Mouse (Mus musculus) megakaryocyte, embryonic 14.5 days (primary cell): Measurements from ENCODE around the gene Clspn. TPM values are rescaled to one million over a fixed set of nuclear protein-coding genes. Genes with fewer than 3 reads are reported as not detected.
A peak's percentile ranks its signal among the peaks of the same experiment; 100 is the strongest.
"Not testable (repeated sequence)": the region's sequence is repeated elsewhere in the genome, so short reads cannot be mapped to it uniquely, and the experiment has no call there.

Experiments
- H3K27me3 ChIP-seq: replicated peaks from 2 replicates; pipeline ENCODE3; 2012; ENCODE audit warnings: inconsistent platforms
- H3K36me3 ChIP-seq: replicated peaks from 2 replicates; pipeline ENCODE3; 2012; ENCODE audit warnings: low read length, inconsistent platforms, mixed read lengths
- H3K4me1 ChIP-seq: 2 replicates; pipeline ENCODE4 v1.6.1; 2012; ENCODE audit warnings: inconsistent platforms
- H3K4me3 ChIP-seq: replicated peaks from 2 replicates; pipeline ENCODE3; 2012; ENCODE audit warnings: moderate library complexity, mild to moderate bottlenecking, inconsistent platforms
- H3K9me3 ChIP-seq: 2 replicates; pipeline ENCODE4 v1.6.1; 2012; ENCODE audit warnings: inconsistent platforms
- FLI1 ChIP-seq: IDR thresholded peaks from 2 replicates; pipeline ENCODE4 v1.6.1; 2012; ENCODE audit warnings: low read length, inconsistent platforms, mixed read lengths
- GATA1 ChIP-seq: IDR thresholded peaks from 3 replicates; pipeline ENCODE4 v1.6.1; 2012; ENCODE audit warnings: mixed read lengths, low read length, inconsistent platforms, borderline replicate concordance
- polyA plus RNA-seq: library from polyadenylated mRNA; stranded (reverse); fragments of >175 nt; gene quantifications from 2 replicates; pipeline ENCODE4 v1.2.3, GENCODE M21; 2012; ENCODE audit warnings: low replicate concordance; ENCODE audit not compliant: insufficient read depth

Gene Clspn
- polyA plus RNA-seq, 1 experiment, result 1.7 TPM

DNA sequence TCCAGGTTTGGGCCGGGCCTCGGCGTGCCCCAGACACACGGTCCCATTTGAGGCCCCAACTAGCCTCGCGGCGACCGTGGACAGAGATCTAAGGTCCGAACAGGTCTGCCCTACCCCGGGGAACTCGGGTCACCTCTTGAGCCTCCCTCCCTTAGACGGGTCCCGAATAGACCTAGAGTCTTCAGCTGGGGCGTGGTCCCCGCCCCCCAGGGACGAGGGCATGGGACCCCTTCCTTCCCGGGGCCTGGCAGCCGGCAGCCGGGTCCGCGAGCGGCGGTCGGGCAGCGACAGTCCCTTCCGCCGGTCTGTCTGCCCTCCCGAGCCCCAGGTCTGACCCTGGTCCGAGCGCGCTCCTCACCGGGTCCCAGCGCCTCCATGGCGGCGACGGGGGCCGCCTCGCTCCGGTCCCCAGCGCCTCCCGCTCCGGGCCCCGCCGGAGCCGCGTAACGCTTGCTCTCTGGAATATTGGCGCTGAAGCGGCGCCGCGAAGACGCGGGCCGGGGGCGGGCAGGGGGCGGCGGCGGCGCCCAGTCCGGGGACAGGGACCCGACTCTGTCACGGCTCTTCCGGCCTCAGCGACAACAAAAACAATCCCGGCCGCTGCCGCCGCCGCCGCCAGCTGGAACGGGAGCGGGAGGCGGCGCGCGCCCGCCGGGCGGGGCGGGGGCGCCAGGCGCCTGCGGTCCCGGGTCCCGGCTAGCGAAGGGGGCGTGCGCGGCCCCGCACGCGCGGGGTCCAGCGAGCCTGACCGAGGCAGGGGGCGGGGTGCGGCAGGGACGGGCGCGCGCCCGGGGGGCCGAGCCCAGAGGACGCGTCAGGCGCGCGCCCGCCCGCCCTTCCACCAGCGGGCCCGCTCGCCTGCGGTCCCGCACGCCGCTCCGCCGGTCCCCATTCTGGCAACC, 23.7 kb upstream of the Clspn start, which contains the start of gene Ago4:
TSS of gene Ago4 (minus strand) at position 646 of the 902 bp plus-strand sequence.
- no peaks in the 10 kb centered on the region for H3K36me3 ChIP-seq
- peak within 1 kb of the TSS; percentile 92 for H3K4me3 ChIP-seq
- no peaks in the 10 kb centered on the region for H3K9me3 ChIP-seq
- TF ChIP-seq FLI1 (no peak), GATA1 (no peak)
- peaks cover 40% of the 10 kb centered on the region for H3K27me3 ChIP-seq
- H3K4me1 ChIP-seq, result peaks cover 34% of the 10 kb centered on the region

DNA sequence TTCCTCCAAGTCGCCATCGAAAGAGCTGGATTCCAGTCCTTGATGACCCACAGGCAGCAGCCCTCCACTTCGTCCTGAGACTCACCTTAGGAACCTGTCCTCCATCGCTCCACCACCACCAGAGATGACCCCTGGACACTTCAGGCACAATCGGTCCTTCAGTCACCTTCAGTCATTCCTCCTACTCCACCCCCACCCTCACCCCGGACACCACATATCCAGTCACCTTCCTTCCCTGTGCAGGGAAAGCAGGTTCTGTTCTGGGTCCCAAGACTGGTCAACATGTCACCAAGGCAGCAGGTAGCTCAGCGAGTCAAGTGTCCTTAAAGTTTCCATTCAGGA, 23.0 kb upstream of the Clspn start:
- peaks cover 37% of the 10 kb centered on the region for H3K27me3 ChIP-seq
- H3K4me1 ChIP-seq, result peaks cover 34% of the 10 kb centered on the region
- H3K4me3 ChIP-seq, result peak overlapping the region; percentile 92
- H3K36me3 ChIP-seq, result no peaks in the 10 kb centered on the region
- TF ChIP-seq FLI1 (no peak), GATA1 (no peak)
- H3K9me3 ChIP-seq, result no peaks in the 10 kb centered on the region

DNA sequence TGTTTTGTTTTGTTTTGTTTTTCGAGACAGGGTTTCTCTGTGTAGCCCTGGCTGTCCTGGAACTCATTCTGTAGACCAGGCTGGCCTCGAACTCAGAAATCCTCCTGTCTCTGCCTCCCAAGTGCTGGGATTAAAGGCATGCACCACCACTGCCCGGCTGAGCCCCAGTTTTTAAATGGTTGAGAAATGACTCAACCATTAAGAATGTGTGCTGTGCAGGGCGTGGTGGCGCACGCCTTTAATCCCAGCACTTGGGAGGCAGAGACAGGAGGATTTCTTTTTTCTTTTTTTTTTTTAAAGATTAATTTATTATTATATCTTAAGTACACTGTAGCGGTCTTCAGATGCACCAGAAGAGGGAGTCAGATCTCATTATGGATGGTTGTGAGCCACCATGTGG, 21.1 kb upstream of the Clspn start:
- not testable (repeated sequence) for H3K9me3 ChIP-seq, H3K36me3 ChIP-seq, H3K4me3 ChIP-seq
- Histone ChIP-seq H3K4me1 (peaks cover 37% of the 10 kb centered on the region), H3K27me3 (peaks cover 37% of the 10 kb centered on the region)

DNA sequence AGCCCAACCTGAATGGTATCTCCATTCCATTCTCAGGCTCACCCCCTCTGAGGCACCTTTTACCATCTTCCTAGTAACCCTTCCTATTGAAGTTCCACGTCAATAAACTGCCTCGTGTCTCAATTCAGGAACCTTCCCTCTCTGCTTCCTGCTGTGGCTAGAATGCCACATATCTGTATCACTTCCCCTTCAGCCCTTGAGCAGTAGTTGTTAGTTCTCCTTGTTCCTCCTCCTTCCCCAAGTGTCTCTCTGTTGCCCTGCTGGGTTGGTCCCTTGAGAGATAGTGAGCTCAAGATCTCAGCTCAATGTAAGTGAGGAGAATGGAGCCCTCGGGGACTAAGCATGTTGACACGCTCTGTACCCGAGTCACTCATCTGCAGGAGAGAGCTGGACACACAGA, 19.9 kb upstream of the Clspn start:
- Histone ChIP-seq H3K4me1 (peaks cover 38% of the 10 kb centered on the region), H3K9me3 (no peaks in the 10 kb centered on the region), H3K4me3 (peak overlapping the region; percentile 57), H3K36me3 (no peaks in the 10 kb centered on the region), H3K27me3 (peaks cover 28% of the 10 kb centered on the region)
- TF ChIP-seq GATA1, result no peak
- TF ChIP-seq FLI1, result no peak

GRCm38 (mm10) chr4:126540487-126541071, 16.2 kb upstream of the Clspn start:
- no peaks in the 10 kb centered on the region for H3K36me3 ChIP-seq
- H3K9me3 ChIP-seq, result no peaks in the 10 kb centered on the region; the same call in 1 of the 2 replicates
- TF ChIP-seq GATA1 (no peak), FLI1 (no peak)
- H3K4me3 ChIP-seq, result no peak overlapping the region
- no peaks in the 10 kb centered on the region for H3K27me3 ChIP-seq
- peaks cover 39% of the 10 kb centered on the region for H3K4me1 ChIP-seq

- no peaks in the 10 kb centered on the region for H3K27me3 ChIP-seq
- peaks cover 3% of the 10 kb centered on the region; the same call in 1 of the 2 replicates for H3K9me3 ChIP-seq
- H3K4me3 ChIP-seq, result no peak overlapping the region
- H3K36me3 ChIP-seq, result no peaks in the 10 kb centered on the region
- TF ChIP-seq GATA1, result no peak
- TF ChIP-seq FLI1, result no peak
- peaks cover 22% of the 10 kb centered on the region for H3K4me1 ChIP-seq
Measured at GRCm38 (mm10) chr4:126542838-126543237, 13.9 kb upstream of the Clspn start.

- H3K4me3 ChIP-seq, result no peak overlapping the region
Measured at GRCm38 (mm10) chr4:126545016-126545415, 11.7 kb upstream of the Clspn start.

DNA sequence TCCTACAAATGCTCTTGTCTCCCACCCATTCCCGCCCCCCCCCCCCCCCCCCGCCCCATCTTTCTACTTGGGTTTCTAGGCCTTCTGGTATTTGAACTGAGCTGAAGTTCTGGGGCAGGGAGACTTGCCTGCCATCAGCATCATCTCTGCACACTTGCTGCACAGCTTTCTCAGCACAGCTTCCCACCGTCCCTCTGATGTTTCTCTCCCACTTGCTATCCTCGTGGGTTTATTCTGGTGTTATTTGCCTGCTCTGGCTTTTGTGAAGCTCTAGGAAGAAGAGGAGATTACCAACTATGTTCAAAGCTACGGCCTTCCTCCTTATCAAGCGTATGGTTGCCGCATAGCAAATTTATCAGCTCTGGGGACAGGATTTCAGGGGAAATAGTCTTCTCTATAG, 11.0 kb upstream of the Clspn start:
- H3K36me3 ChIP-seq, result no peaks in the 10 kb centered on the region
- TF ChIP-seq GATA1 (no peak), FLI1 (no peak)
- peaks cover 17% of the 10 kb centered on the region for H3K9me3 ChIP-seq
- H3K27me3 ChIP-seq, result peaks cover 3% of the 10 kb centered on the region
- peaks cover 17% of the 10 kb centered on the region for H3K4me1 ChIP-seq
- H3K4me3 ChIP-seq, result no peak overlapping the region

More at GRCm38 (mm10) chr4:126545016-126545415, 11.7 kb upstream of the Clspn start:
- Histone ChIP-seq H3K36me3 (no peaks in the 10 kb centered on the region), H3K27me3 (peaks cover 3% of the 10 kb centered on the region), H3K9me3 (peaks cover 17% of the 10 kb centered on the region), H3K4me1 (peaks cover 20% of the 10 kb centered on the region)
- TF ChIP-seq GATA1 (no peak), FLI1 (no peak)

- peaks cover 5% of the 10 kb centered on the region for H3K27me3 ChIP-seq
- no peak overlapping the region for H3K4me3 ChIP-seq
- H3K9me3 ChIP-seq, result peaks cover 17% of the 10 kb centered on the region
- no peaks in the 10 kb centered on the region for H3K36me3 ChIP-seq
- H3K4me1 ChIP-seq, result peaks cover 21% of the 10 kb centered on the region
- no peak for TF ChIP-seq GATA1
- no peak for TF ChIP-seq FLI1
Measured at GRCm38 (mm10) chr4:126546183-126546582, 10.6 kb upstream of the Clspn start.

DNA sequence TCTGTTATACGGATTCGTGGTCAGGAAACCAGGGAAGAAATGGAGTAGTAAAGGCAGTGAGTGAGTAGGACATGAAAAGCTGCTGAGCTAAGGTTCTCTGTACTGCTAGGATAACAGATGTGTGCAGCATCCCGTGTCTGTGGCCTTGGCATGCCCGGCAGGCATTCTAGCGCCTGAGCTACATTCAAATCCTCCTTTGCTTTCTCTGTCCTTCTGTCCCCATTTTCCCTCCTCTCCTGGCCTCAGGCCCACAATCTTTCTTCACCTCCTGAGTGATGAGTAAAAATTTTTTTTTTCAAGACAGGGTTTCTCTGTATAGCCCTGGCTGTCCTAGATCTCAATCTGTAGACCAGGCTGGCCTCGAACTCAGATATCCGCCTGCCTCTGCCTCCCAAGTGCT, 4.6 kb upstream of the Clspn start:
- Histone ChIP-seq H3K9me3 (peaks cover 17% of the 10 kb centered on the region), H3K36me3 (no peaks in the 10 kb centered on the region)

DNA sequence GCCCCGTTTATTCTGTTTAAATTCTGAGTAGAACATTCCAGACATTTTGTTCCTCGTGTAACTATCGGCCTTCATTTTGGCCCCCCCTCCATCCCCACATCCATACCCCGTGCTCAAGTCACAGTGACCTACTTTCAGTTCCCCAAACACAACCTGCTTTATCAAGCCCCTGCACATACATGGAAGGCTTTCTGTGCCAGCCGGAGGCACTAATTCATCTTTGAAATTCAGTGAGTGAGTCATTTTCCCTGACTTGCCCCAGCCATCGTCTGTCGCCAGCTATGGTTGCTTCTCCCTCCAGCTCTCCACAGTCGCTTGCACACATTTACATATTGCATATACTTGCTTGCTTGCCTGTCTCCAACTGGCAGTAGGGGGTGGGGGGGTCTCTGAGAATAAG, 3.6 kb upstream of the Clspn start:
- Histone ChIP-seq H3K4me1 (peaks cover 40% of the 10 kb centered on the region), H3K9me3 (peaks cover 14% of the 10 kb centered on the region), H3K4me3 (no peak overlapping the region), H3K36me3 (no peaks in the 10 kb centered on the region), H3K27me3 (peaks cover 8% of the 10 kb centered on the region)
- TF ChIP-seq FLI1 (no peak), GATA1 (no peak)

More for the DNA sequence above, 4.6 kb upstream of the Clspn start:
- H3K27me3 ChIP-seq, result peaks cover 8% of the 10 kb centered on the region
- H3K4me1 ChIP-seq, result peaks cover 31% of the 10 kb centered on the region
- TF ChIP-seq FLI1 (no peak), GATA1 (no peak)
- H3K4me3 ChIP-seq, result no peak overlapping the region
